Mouse (Mus musculus) limb, embryonic 14.5 days (tissue): ENCODE data around the gene Tsx. TPM values are rescaled to one million over a fixed set of nuclear protein-coding genes. Genes with fewer than 3 reads are reported as not detected.

Experiments used
- ATAC-seq: fragments of 200-750 bp; cut with Nextera tagmentation; 2 replicates; pipeline ENCODE4 v1.8.0; 2017; ENCODE audit warnings: low read depth, moderate number of reproducible peaks, moderate TSS enrichment; ENCODE audit not compliant: low FRiP score
- DNase-seq: peaks from one replicate; pipeline ENCODE4 v3.0.0-alpha.2; 2015; ENCODE audit warnings: low spot score
- H3K27ac ChIP-seq: fragments of 300-500 bp; sonication (generic); replicated peaks from 2 replicates; pipeline ENCODE4 v1.5.1; 2014; ENCODE audit warnings: low read depth, mild to moderate bottlenecking, low read length, moderate library complexity, mixed read lengths
- H3K27me3 ChIP-seq: fragments of 300-500 bp; sonication (generic); 2 replicates; pipeline ENCODE4 v1.6.1; 2014; ENCODE audit warnings: low read length, mixed read lengths; ENCODE audit not compliant: control insufficient read depth, insufficient read depth
- H3K36me3 ChIP-seq: fragments of 300-500 bp; sonication (generic); 2 replicates; pipeline ENCODE4 v1.6.1; 2014; ENCODE audit warnings: mild to moderate bottlenecking, low read length, moderate library complexity, mixed read lengths; ENCODE audit not compliant: control insufficient read depth, insufficient read depth
- H3K4me1 ChIP-seq: fragments of 300-500 bp; sonication (generic); 2 replicates; pipeline ENCODE4 v1.6.1; 2014; ENCODE audit warnings: antibody characterized with exemption, low read length, mixed read lengths; ENCODE audit not compliant: control insufficient read depth, insufficient read depth
- H3K4me2 ChIP-seq: fragments of 300-500 bp; sonication (generic); replicated peaks from 2 replicates; pipeline ENCODE4 v1.6.1; 2014; ENCODE audit warnings: low read depth, mild to moderate bottlenecking, low read length, moderate library complexity; ENCODE audit not compliant: severe bottlenecking
- H3K4me3 ChIP-seq: fragments of 300-500 bp; sonication (generic); replicated peaks from 2 replicates; pipeline ENCODE4 v1.5.1; 2014; ENCODE audit warnings: low read length
- H3K9ac ChIP-seq: fragments of 300-500 bp; sonication (generic); 2 replicates; pipeline ENCODE4 v1.6.1; 2014; ENCODE audit warnings: mild to moderate bottlenecking, low read depth, low read length, moderate library complexity; ENCODE audit not compliant: severe bottlenecking
- H3K9me3 ChIP-seq: fragments of 300-500 bp; sonication (generic); 2 replicates; pipeline ENCODE4 v1.6.1; 2016; ENCODE audit warnings: low read length; ENCODE audit not compliant: control insufficient read depth
- POLR2A ChIP-seq: fragments of 200-500 bp; IDR thresholded peaks from 2 replicates; pipeline ENCODE4 v1.8.0; 2012; ENCODE audit warnings: inconsistent platforms, mild to moderate bottlenecking, moderate library complexity, borderline replicate concordance; ENCODE audit not compliant: insufficient read depth, insufficient read length; ENCODE audit errors: extremely low read depth
- WGBS: fragments of 180-500 bp; shearing (Covaris S2); extraction: QIAGEN DNeasy Blood & Tissue Kit; methylation state at CpG from one replicate; pipeline ENCODE4 v1.1.7; 2014; 5-methylcytosine and 5-hydroxymethylcytosine counted together
- polyA plus RNA-seq, 2 experiments: library from polyadenylated mRNA; depleted of rRNA in 1 of 2; stranded (reverse) in 1 of 2; unstranded in 1 of 2; fragments of >200 nt; fragmentation: Nextera tagmentation in 1 of 2; extraction: Ambion mirVana in 1 of 2; gene quantifications; 2 replicates each; pipeline versions ENCODE4 v1.2.1 to v1.2.3; 2012 to 2014

Gene Tsx
- polyA plus RNA-seq (2012; rRNA removed) (1.2 and 1.7 TPM in 2 replicates), polyA plus RNA-seq (2014; fragmentation: Nextera tagmentation; extraction: Ambion mirVana) (0.32 and 0.35 TPM in 2 replicates)

DNA sequence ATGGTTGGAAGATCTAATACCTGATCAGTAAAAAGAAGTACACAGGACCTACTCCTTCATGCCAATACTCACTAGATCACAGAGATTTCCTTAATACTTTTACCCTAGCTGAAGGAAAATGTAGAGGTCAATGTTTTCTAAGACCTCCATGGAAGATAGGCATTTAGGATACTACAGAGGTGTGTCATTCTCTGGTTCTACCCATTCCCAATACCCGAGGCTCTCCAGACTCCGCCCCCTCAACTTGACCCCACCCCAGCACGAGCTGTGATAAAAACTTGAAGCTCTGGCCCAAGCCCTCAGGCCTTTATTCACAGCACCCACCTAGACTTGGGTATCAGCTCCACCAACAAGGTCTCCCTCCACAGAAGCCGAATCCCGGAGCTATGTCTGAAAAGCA, at the start of gene Tsx:
TSS of gene Tsx (plus strand) at position 301 of the 400 bp plus-strand sequence.
- Histone ChIP-seq H3K4me1 (no peaks in the 10 kb centered on the region), H3K27me3 (no peaks in the 10 kb centered on the region; the same call in 1 of the 2 replicates), H3K27ac (no peak within 1 kb of the TSS), H3K4me2 (no peak within 1 kb of the TSS), H3K4me3 (no peak within 1 kb of the TSS), H3K9me3 (no peaks in the 10 kb centered on the region), H3K9ac (no peak within 1 kb of the TSS), H3K36me3 (no peaks in the 10 kb centered on the region)
- TF ChIP-seq POLR2A: no peak
- no peak for ATAC-seq
- DNase-seq: no peak
- WGBS: 83% methylated on average over 5 of the region's 5 CpGs

DNA sequence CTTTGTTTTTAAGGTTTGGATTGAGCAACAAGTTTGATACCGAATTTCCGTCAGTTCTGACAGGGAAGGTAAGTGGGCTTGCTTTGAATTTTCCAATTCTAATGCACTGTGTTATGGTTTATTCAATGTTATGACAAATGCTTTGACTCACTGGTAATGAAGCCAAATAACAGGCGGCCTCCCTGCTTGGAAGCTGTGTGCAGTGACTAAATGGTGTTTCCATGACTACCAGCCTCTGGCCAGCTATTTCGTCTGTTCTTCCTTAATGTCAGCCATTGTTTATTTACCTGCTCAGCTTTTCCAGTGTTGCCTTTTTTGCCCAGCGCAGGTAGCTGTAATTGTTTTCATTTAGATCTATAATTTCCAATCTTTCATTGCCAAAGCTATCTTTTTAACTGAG, 48.1 kb upstream of the Tsx start:
- Histone ChIP-seq H3K9me3 (no peaks in the 10 kb centered on the region), H3K4me3 (no peak overlapping the region), H3K4me2 (no peak overlapping the region), H3K27ac (no peak overlapping the region), H3K9ac (no peak overlapping the region), H3K27me3 (no peaks in the 10 kb centered on the region), H3K4me1 (no peaks in the 10 kb centered on the region), H3K36me3 (no peaks in the 10 kb centered on the region)
- TF ChIP-seq POLR2A: no peak
- ATAC-seq (no peak), DNase-seq (no peak)
- WGBS: 70% methylated on average over 5 of the region's 5 CpGs

DNA sequence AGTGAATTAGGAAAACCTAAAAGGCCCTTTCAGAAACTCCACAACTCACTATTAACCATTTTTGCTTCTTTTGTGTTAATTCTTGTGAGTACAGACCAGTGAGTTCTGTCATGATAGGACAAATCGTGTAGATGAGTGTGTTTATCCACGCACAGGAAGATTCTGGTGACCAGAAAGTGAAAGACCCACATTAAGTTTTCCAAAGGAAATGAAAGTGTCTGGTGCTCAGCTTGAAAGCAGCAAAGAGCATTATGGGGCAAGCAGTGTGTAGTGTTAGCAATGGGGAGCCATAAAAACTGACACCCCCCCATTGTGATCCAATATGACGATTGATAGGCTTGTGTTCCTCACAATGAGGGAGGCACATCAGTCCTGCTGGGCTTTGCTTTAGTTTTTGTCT, 45.6 kb upstream of the Tsx start:
- no peaks in the 10 kb centered on the region for H3K4me1 ChIP-seq
- WGBS: 58% methylated on average over 3 of the region's 3 CpGs
- no peaks in the 10 kb centered on the region for H3K27me3 ChIP-seq
- H3K36me3 ChIP-seq: no peaks in the 10 kb centered on the region
- no peak for TF ChIP-seq POLR2A
- H3K27ac ChIP-seq: no peak overlapping the region
- no peak for ATAC-seq
- H3K9ac ChIP-seq: no peak overlapping the region
- no peak for DNase-seq
- H3K9me3 ChIP-seq: no peaks in the 10 kb centered on the region
- no peak overlapping the region for H3K4me2 ChIP-seq
- H3K4me3 ChIP-seq: no peak overlapping the region

DNA sequence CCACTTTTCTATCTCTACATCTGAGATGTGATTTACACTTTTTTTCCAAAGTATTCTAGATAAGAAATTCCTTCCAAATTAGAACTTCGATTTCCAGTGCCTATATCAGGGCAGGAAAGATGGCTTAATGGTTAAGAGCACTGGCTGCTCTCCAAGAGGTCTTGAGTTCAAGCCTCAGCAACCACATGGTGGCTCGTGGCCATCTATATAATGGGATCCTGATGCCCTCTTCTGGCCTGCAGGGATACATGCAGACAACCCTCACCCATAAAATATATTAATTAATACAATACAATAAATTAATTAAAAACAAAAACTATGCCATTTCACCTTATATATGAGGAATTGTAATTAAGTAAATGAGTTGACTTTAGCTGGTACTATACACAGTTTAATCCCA, 43.0 kb upstream of the Tsx start:
- H3K9me3 ChIP-seq: no peaks in the 10 kb centered on the region
- no peak overlapping the region for H3K9ac ChIP-seq
- no peak for ATAC-seq
- no peaks in the 10 kb centered on the region for H3K27me3 ChIP-seq
- TF ChIP-seq POLR2A: no peak
- H3K36me3 ChIP-seq: no peaks in the 10 kb centered on the region
- no peak overlapping the region for H3K4me3 ChIP-seq
- no peaks in the 10 kb centered on the region for H3K4me1 ChIP-seq
- no peak for DNase-seq
- WGBS: 58% methylated on average over 2 of the region's 2 CpGs
- no peak overlapping the region for H3K27ac ChIP-seq
- H3K4me2 ChIP-seq: no peak overlapping the region

DNA sequence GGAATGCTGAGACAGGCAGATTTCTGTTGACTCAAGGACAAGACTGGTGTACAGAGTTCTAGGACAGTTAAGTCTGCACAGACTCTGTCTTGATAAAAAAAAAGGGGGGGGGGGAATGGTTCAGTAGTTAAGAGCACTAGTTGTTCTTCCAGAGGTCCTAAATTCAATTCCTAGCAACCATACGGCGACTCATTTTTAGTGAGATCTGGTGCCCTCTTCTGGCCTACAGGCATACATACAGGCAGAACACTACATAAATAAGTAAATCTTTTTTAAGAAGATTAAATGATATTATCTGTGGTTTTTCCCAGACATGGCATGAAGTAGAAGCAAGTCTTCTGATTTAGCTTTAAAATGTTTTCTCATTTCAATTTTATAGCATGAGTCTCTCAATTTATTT, 42.6 kb upstream of the Tsx start:
- no peaks in the 10 kb centered on the region for H3K27me3 ChIP-seq
- H3K9me3 ChIP-seq: no peaks in the 10 kb centered on the region
- 42% methylated on average over 2 of the region's 2 CpGs for WGBS
- no peaks in the 10 kb centered on the region for H3K4me1 ChIP-seq
- no peaks in the 10 kb centered on the region for H3K36me3 ChIP-seq
- no peak overlapping the region for H3K9ac ChIP-seq
- DNase-seq: no peak
- ATAC-seq: no peak
- TF ChIP-seq POLR2A: no peak
- H3K4me3 ChIP-seq: no peak overlapping the region
- H3K27ac ChIP-seq: no peak overlapping the region
- no peak overlapping the region for H3K4me2 ChIP-seq

DNA sequence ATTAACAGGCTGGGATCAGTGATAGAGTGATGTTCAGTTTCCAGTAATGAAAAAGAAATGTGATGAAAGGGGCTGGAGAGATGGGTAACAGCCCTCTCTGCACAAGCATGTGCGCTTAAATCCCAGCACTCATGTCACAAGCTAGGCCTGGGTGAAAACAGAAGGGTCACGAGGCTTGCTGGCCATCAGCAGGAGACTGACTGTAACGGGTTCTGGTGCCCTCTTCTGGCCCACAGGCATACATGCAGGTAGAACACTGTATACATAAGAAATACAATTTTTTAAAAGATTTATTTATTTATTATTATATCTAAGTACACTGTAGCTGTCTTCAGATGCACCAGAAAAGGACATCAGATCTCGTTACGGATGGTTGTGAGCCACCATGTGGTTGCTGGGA, 40.0 kb upstream of the Tsx start:
- no peak for TF ChIP-seq POLR2A
- no peak for DNase-seq
- WGBS: 75% methylated on average over 5 of the region's 5 CpGs
- no peaks in the 10 kb centered on the region for H3K9me3 ChIP-seq
- H3K27ac ChIP-seq: no peak overlapping the region
- ATAC-seq: no peak
- no peaks in the 10 kb centered on the region for H3K36me3 ChIP-seq
- H3K4me2 ChIP-seq: no peak overlapping the region
- H3K9ac ChIP-seq: no peak overlapping the region
- no peaks in the 10 kb centered on the region for H3K4me1 ChIP-seq
- no peak overlapping the region for H3K4me3 ChIP-seq
- no peaks in the 10 kb centered on the region for H3K27me3 ChIP-seq
